8 mouse cellular contexts compared by ENCODE assay signal in genomic region chr7:80028418-80028720, GRCm38 (mm10). TPM values are rescaled to one million over a fixed set of nuclear protein-coding genes. Genes with fewer than 3 reads are reported as not detected.
DNase-seq lines count a peak whose midpoint lies in the region; ATAC-seq lines count a peak whose summit lies in the region.

No protein-coding gene starts in this region.

- no peaks in the 10 kb centered on the region for H3K27me3 ChIP-seq in embryonic facial prominence, embryonic 14.5 days (replicated peaks; ENCODE audit: control insufficient read depth, insufficient read depth, low read length)
- H3K27me3 ChIP-seq in hindbrain, embryonic 14.5 days (ENCODE audit: control insufficient read depth, insufficient read depth, low read length) = no peaks in the 10 kb centered on the region
- no peaks in the 10 kb centered on the region for H3K27me3 ChIP-seq in liver, embryonic 11.5 days (replicated peaks; ENCODE audit: control insufficient read depth, insufficient read depth, low read length)
- no peaks in the 10 kb centered on the region for H3K27me3 ChIP-seq in neural tube, embryonic 15.5 days (replicated peaks)

- H3K4me1 ChIP-seq in embryonic facial prominence, embryonic 14.5 days (ENCODE audit: control insufficient read depth, insufficient read depth, low read length) = peaks cover 24% of the 10 kb centered on the region; the same call in 1 of the 2 replicates
- H3K4me1 ChIP-seq in hindbrain, embryonic 14.5 days (replicated peaks; ENCODE audit: control insufficient read depth, insufficient read depth, low read length) = peaks cover 19% of the 10 kb centered on the region
- H3K4me1 ChIP-seq in liver, embryonic 11.5 days (replicated peaks; ENCODE audit: control insufficient read depth, insufficient read depth, low read length) = peaks cover 45% of the 10 kb centered on the region
- H3K4me1 ChIP-seq in neural tube, embryonic 15.5 days = peaks cover 58% of the 10 kb centered on the region

- peak overlapping the region; percentile 73 for H3K4me2 ChIP-seq in embryonic facial prominence, embryonic 14.5 days (ENCODE audit: low read depth, low read length)
- H3K4me2 ChIP-seq in hindbrain, embryonic 14.5 days (replicated peaks) = peak overlapping the region; percentile 75
- H3K4me2 ChIP-seq in liver, embryonic 11.5 days = peak overlapping the region; percentile 98
- peak overlapping the region; percentile 89 for H3K4me2 ChIP-seq in neural tube, embryonic 15.5 days

- H3K4me3 ChIP-seq in embryonic facial prominence, embryonic 14.5 days (ENCODE audit: low read depth, low read length) = peak overlapping the region; percentile 85
- H3K4me3 ChIP-seq in hindbrain, embryonic 14.5 days (replicated peaks; ENCODE audit: low read length) = peak overlapping the region; percentile 61
- peak overlapping the region; percentile 90 for H3K4me3 ChIP-seq in liver, embryonic 11.5 days (ENCODE audit: low read depth, low read length)
- peak overlapping the region; percentile 67 for H3K4me3 ChIP-seq in neural tube, embryonic 15.5 days (replicated peaks)

- H3K9me3 ChIP-seq in embryonic facial prominence, embryonic 14.5 days (ENCODE audit: control insufficient read depth, low read length) = no peaks in the 10 kb centered on the region
- no peaks in the 10 kb centered on the region for H3K9me3 ChIP-seq in hindbrain, embryonic 14.5 days (ENCODE audit: control insufficient read depth, low read length)
- H3K9me3 ChIP-seq in liver, embryonic 11.5 days (ENCODE audit: control insufficient read depth, low read length) = no peaks in the 10 kb centered on the region
- no peaks in the 10 kb centered on the region for H3K9me3 ChIP-seq in neural tube, embryonic 15.5 days (replicated peaks)

- H3K36me3 ChIP-seq in embryonic facial prominence, embryonic 14.5 days (ENCODE audit: control insufficient read depth, insufficient read depth, low read length) = no peaks in the 10 kb centered on the region
- no peaks in the 10 kb centered on the region for H3K36me3 ChIP-seq in hindbrain, embryonic 14.5 days (replicated peaks; ENCODE audit: control insufficient read depth, insufficient read depth)
- no peaks in the 10 kb centered on the region for H3K36me3 ChIP-seq in liver, embryonic 11.5 days (ENCODE audit: control insufficient read depth, insufficient read depth, low read length)
- H3K36me3 ChIP-seq in neural tube, embryonic 15.5 days = no peaks in the 10 kb centered on the region

- H3K27ac ChIP-seq in embryonic facial prominence, embryonic 14.5 days (replicated peaks; ENCODE audit: low read depth, low read length) = no peak overlapping the region
- H3K27ac ChIP-seq in hindbrain, embryonic 14.5 days = no peak overlapping the region
- H3K27ac ChIP-seq in liver, embryonic 11.5 days (ENCODE audit: low read depth, low read length) = peak overlapping the region; percentile 84; the same call in 1 of the 2 replicates
- no peak overlapping the region for H3K27ac ChIP-seq in neural tube, embryonic 15.5 days (replicated peaks)

- peak overlapping the region; percentile 90; the same call in 1 of the 2 replicates for H3K9ac ChIP-seq in embryonic facial prominence, embryonic 14.5 days (ENCODE audit: low read depth, low read length)
- H3K9ac ChIP-seq in hindbrain, embryonic 14.5 days = peak overlapping the region; percentile 93; the same call in 1 of the 2 replicates
- H3K9ac ChIP-seq in liver, embryonic 11.5 days (ENCODE audit: low read depth, low read length) = peak overlapping the region; percentile 93; the same call in 1 of the 2 replicates
- H3K9ac ChIP-seq in neural tube, embryonic 15.5 days (replicated peaks) = no peak overlapping the region; the same call in 1 of the 2 replicates

- no peak for ATAC-seq in embryonic facial prominence, embryonic 14.5 days (ENCODE audit: low read depth)
- no peak for ATAC-seq in hindbrain, embryonic 14.5 days (ENCODE audit: low FRiP score)
- no peak for ATAC-seq in liver, embryonic 11.5 days (replicated peaks; ENCODE audit: low FRiP score)
- no peak for ATAC-seq in neural tube, embryonic 15.5 days (ENCODE audit: low FRiP score)

- peak; percentile 30 for DNase-seq in urinary bladder, postnatal 14 days (ENCODE audit: low spot score)
- DNase-seq in urinary bladder, postnatal 36 days (ENCODE audit: low spot score in 2 of 2) = no peak
- DNase-seq in embryonic facial prominence, embryonic 14.5 days (ENCODE audit: low spot score) = no peak
- no peak for DNase-seq in hindbrain, embryonic 14.5 days (ENCODE audit: low spot score)
- no peak for DNase-seq in liver, embryonic 11.5 days (ENCODE audit: low spot score)
- DNase-seq in spleen, postnatal 10 days (ENCODE audit: low spot score in 2 of 2) = no peak
- DNase-seq in embryo, embryonic 9.5 days (ENCODE audit: extremely low spot score) = no peak

- WGBS in embryonic facial prominence, embryonic 14.5 days = 42% methylated on average over 3 of the region's 3 CpGs
- WGBS in hindbrain, embryonic 14.5 days = 11% methylated on average over 3 of the region's 3 CpGs
- 28% methylated on average over 3 of the region's 3 CpGs for WGBS in liver, embryonic 11.5 days
- 25% methylated on average over 3 of the region's 3 CpGs for WGBS in neural tube, embryonic 15.5 days

RNA-seq across cellular contexts. Expression of gene Zfp710, which starts 3.8 kb away (rescaled TPM):
- 14.2 and 14.3 TPM in 2 replicates for polyA plus RNA-seq in embryonic facial prominence, embryonic 14.5 days (2014; fragmentation: Nextera tagmentation; extraction: Ambion mirVana)
- 14.7 and 17.5 TPM in 2 replicates for polyA plus RNA-seq in hindbrain, embryonic 14.5 days (2014; fragmentation: Nextera tagmentation; extraction: Ambion mirVana)
- polyA plus RNA-seq in liver, embryonic 11.5 days (2014; fragmentation: Nextera tagmentation; extraction: Ambion mirVana) = 10.8 and 11.8 TPM in 2 replicates
- 11.6 and 13.9 TPM in 2 replicates for polyA plus RNA-seq in neural tube, embryonic 15.5 days (2015; fragmentation: Nextera tagmentation; extraction: Ambion mirVana)
